In the genomic region with DNA sequence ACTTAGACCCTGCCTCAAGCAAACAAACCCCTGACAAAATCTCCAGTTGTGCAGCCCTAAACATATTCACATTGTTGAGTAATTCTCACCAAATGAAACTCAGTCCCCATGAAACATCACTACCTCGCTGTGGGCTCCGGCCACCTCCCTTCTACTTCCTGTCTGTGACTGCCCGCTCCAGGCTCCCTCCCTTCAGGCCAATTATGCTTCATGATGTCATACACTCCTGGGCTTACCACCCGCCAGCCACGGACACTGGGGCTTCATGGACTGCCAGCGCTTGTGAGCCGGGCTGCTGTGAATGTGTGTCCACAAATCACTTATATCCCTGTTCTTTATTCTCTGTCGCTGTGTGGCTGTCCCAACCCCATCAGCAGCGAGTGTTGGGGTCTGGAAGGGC, we compare ENCODE assay signal across 8 mouse cellular contexts. TPM values are rescaled to one million over a fixed set of nuclear protein-coding genes. Genes with fewer than 3 reads are reported as not detected.
DNase-seq lines count a peak whose midpoint lies in the region; ATAC-seq and TF ChIP-seq lines count a peak whose summit lies in the region.

No protein-coding gene starts in this region.

- no peak overlapping the region for H3K4me2 ChIP-seq in forebrain, embryonic 15.5 days (replicated peaks)
- peak overlapping the region; percentile 14; the same call in 1 of the 2 replicates for H3K4me2 ChIP-seq in heart, embryonic 15.5 days
- peak overlapping the region; percentile 13; the same call in 1 of the 2 replicates for H3K4me2 ChIP-seq in liver, embryonic 12.5 days
- 0 out of 2 replicates have a peak overlapping the region, but pooled peaks have one; percentile 10 for H3K4me2 ChIP-seq in stomach, embryonic 14.5 days (replicated peaks; ENCODE audit: low read depth, low read length)

- no peak for TF ChIP-seq POLR2A in brain, embryonic 14.5 days (IDR thresholded peaks at IDR 0.05; ENCODE audit: borderline replicate concordance, extremely low read depth, insufficient read depth, insufficient read length, poor library complexity, severe bottlenecking)

- no peak overlapping the region for H3K9ac ChIP-seq in forebrain, embryonic 15.5 days (replicated peaks)
- no peak overlapping the region for H3K9ac ChIP-seq in heart, embryonic 15.5 days
- no peak overlapping the region for H3K9ac ChIP-seq in liver, embryonic 12.5 days
- H3K9ac ChIP-seq in stomach, embryonic 14.5 days (replicated peaks; ENCODE audit: low read depth, low read length) = no peak overlapping the region

- no peak for ATAC-seq in forebrain, embryonic 15.5 days (replicated peaks)
- ATAC-seq in heart, embryonic 15.5 days (replicated peaks; ENCODE audit: insufficient number of reproducible peaks, insufficient read depth, low FRiP score, low read depth) = peak; percentile 72
- ATAC-seq in liver, embryonic 12.5 days = no peak
- peak; percentile 34; the same call in 1 of the 2 replicates for ATAC-seq in stomach, embryonic 14.5 days (ENCODE audit: insufficient number of reproducible peaks, insufficient read depth, low FRiP score, low read depth)

- no peaks in the 10 kb centered on the region for H3K9me3 ChIP-seq in forebrain, embryonic 10.5 days
- H3K9me3 ChIP-seq in forebrain, embryonic 15.5 days = no peaks in the 10 kb centered on the region
- no peaks in the 10 kb centered on the region for H3K9me3 ChIP-seq in heart, embryonic 15.5 days (replicated peaks)
- H3K9me3 ChIP-seq in liver, embryonic 12.5 days (replicated peaks) = no peaks in the 10 kb centered on the region
- no peaks in the 10 kb centered on the region for H3K9me3 ChIP-seq in stomach, embryonic 14.5 days (ENCODE audit: control insufficient read depth, low read depth, low read length)

- TF ChIP-seq CTCF in brain, embryonic 14.5 days (IDR thresholded peaks at IDR 0.05; ENCODE audit: borderline replicate concordance, extremely low read depth, insufficient read depth, insufficient read length) = no peak

- no peaks in the 10 kb centered on the region for H3K36me3 ChIP-seq in forebrain, embryonic 10.5 days (replicated peaks)
- no peaks in the 10 kb centered on the region for H3K36me3 ChIP-seq in forebrain, embryonic 15.5 days
- H3K36me3 ChIP-seq in heart, embryonic 15.5 days = no peaks in the 10 kb centered on the region
- H3K36me3 ChIP-seq in liver, embryonic 12.5 days = no peaks in the 10 kb centered on the region
- no peaks in the 10 kb centered on the region for H3K36me3 ChIP-seq in stomach, embryonic 14.5 days (ENCODE audit: control insufficient read depth, insufficient read depth, low read length)

- DNase-seq in forebrain, embryonic 10.5 days (ENCODE audit: extremely low spot score, low spot score) = no peak
- peak; percentile 21 for DNase-seq in brain, embryonic 14.5 days (ENCODE audit: low read depth)
- DNase-seq in testis, postnatal 14 days (ENCODE audit: low spot score) = no peak
- no peak for DNase-seq in left cerebral cortex, adult 11 months (ENCODE audit: low spot score)

- H3K27me3 ChIP-seq in forebrain, embryonic 10.5 days (ENCODE audit: poor library complexity, severe bottlenecking) = peaks cover 4% of the 10 kb centered on the region; the same call in 1 of the 2 replicates
- H3K27me3 ChIP-seq in forebrain, embryonic 15.5 days = no peaks in the 10 kb centered on the region
- 0 out of 2 replicates have a peak, but pooled peaks cover 5% of the 10 kb centered on the region for H3K27me3 ChIP-seq in heart, embryonic 15.5 days
- H3K27me3 ChIP-seq in liver, embryonic 12.5 days (replicated peaks) = no peaks in the 10 kb centered on the region
- no peaks in the 10 kb centered on the region for H3K27me3 ChIP-seq in stomach, embryonic 14.5 days (ENCODE audit: control insufficient read depth, insufficient read depth, low read length)

- peaks cover 15% of the 10 kb centered on the region for H3K4me1 ChIP-seq in forebrain, embryonic 10.5 days
- H3K4me1 ChIP-seq in forebrain, embryonic 15.5 days = no peaks in the 10 kb centered on the region
- H3K4me1 ChIP-seq in heart, embryonic 15.5 days (replicated peaks) = peaks cover 23% of the 10 kb centered on the region
- peaks cover 38% of the 10 kb centered on the region for H3K4me1 ChIP-seq in liver, embryonic 12.5 days
- 0 out of 2 replicates have a peak, but pooled peaks cover 11% of the 10 kb centered on the region for H3K4me1 ChIP-seq in stomach, embryonic 14.5 days (ENCODE audit: control insufficient read depth, insufficient read depth, low read length)

- peak overlapping the region; percentile 6; the same call in 1 of the 2 replicates for H3K4me3 ChIP-seq in forebrain, embryonic 10.5 days
- H3K4me3 ChIP-seq in forebrain, embryonic 15.5 days = no peak overlapping the region
- no peak overlapping the region for H3K4me3 ChIP-seq in heart, embryonic 15.5 days
- H3K4me3 ChIP-seq in liver, embryonic 12.5 days = no peak overlapping the region
- no peak overlapping the region for H3K4me3 ChIP-seq in stomach, embryonic 14.5 days (ENCODE audit: low read depth, low read length)

- WGBS in forebrain, embryonic 10.5 days = 64% methylated on average over 9 of the region's 9 CpGs
- WGBS in forebrain, embryonic 15.5 days = 56% methylated on average over 9 of the region's 9 CpGs
- WGBS in heart, embryonic 15.5 days = 23% methylated on average over 9 of the region's 9 CpGs
- WGBS in liver, embryonic 12.5 days (ENCODE audit: insufficient replicate concordance) = 33% methylated on average over 9 of the region's 9 CpGs
- WGBS in stomach, embryonic 14.5 days = 39% methylated on average over 9 of the region's 9 CpGs

- H3K27ac ChIP-seq in forebrain, embryonic 10.5 days = no peak overlapping the region
- H3K27ac ChIP-seq in forebrain, embryonic 15.5 days (replicated peaks) = no peak overlapping the region
- peak overlapping the region; percentile 30; the same call in 1 of the 2 replicates for H3K27ac ChIP-seq in heart, embryonic 15.5 days
- H3K27ac ChIP-seq in liver, embryonic 12.5 days = peak overlapping the region; percentile 78; the same call in 1 of the 2 replicates
- no peak overlapping the region for H3K27ac ChIP-seq in stomach, embryonic 14.5 days (ENCODE audit: low read length)

RNA-seq across cellular contexts. Expression of a gene that starts 10.8 kb away (rescaled TPM):
- polyA plus RNA-seq in forebrain, embryonic 10.5 days (2016; fragmentation: Nextera tagmentation; extraction: Ambion mirVana) = 0.07 and 0.16 TPM in 2 replicates
- 0.09 TPM in 2 replicates for polyA plus RNA-seq in forebrain, embryonic 15.5 days (2015; fragmentation: Nextera tagmentation; extraction: Ambion mirVana)
- 0.32 and 0.36 TPM in 2 replicates for polyA plus RNA-seq in brain, embryonic 14.5 days (2012; rRNA removed)
- 2.7 and 2.8 TPM in 2 replicates for polyA plus RNA-seq in heart, embryonic 15.5 days (2015; fragmentation: Nextera tagmentation; extraction: Ambion mirVana)
- polyA plus RNA-seq in liver, embryonic 12.5 days (2016; fragmentation: Nextera tagmentation; extraction: Ambion mirVana) = 8.5 and 9.6 TPM in 2 replicates
- polyA plus RNA-seq in stomach, embryonic 14.5 days (2014; fragmentation: Nextera tagmentation; extraction: Ambion mirVana) = 1.2 and 1.9 TPM in 2 replicates

RNA-seq across cellular contexts. Expression of a gene that starts 28.1 kb away (rescaled TPM):
- polyA plus RNA-seq in forebrain, embryonic 10.5 days (2016; fragmentation: Nextera tagmentation; extraction: Ambion mirVana) = 69.3 and 71.6 TPM in 2 replicates
- 27.0 and 32.9 TPM in 2 replicates for polyA plus RNA-seq in forebrain, embryonic 15.5 days (2015; fragmentation: Nextera tagmentation; extraction: Ambion mirVana)
- polyA plus RNA-seq in brain, embryonic 14.5 days (2012; rRNA removed) = 40.6 and 57.3 TPM in 2 replicates
- 32.1 and 45.0 TPM in 2 replicates for polyA plus RNA-seq in heart, embryonic 15.5 days (2015; fragmentation: Nextera tagmentation; extraction: Ambion mirVana)
- polyA plus RNA-seq in liver, embryonic 12.5 days (2016; fragmentation: Nextera tagmentation; extraction: Ambion mirVana) = 47.0 and 54.9 TPM in 2 replicates
- polyA plus RNA-seq in stomach, embryonic 14.5 days (2014; fragmentation: Nextera tagmentation; extraction: Ambion mirVana) = 66.5 and 75.1 TPM in 2 replicates

RNA-seq across cellular contexts. Expression of a gene that starts 29.8 kb away (rescaled TPM):
- polyA plus RNA-seq in forebrain, embryonic 10.5 days (2016; fragmentation: Nextera tagmentation; extraction: Ambion mirVana) = 205 and 212 TPM in 2 replicates
- 242 and 245 TPM in 2 replicates for polyA plus RNA-seq in forebrain, embryonic 15.5 days (2015; fragmentation: Nextera tagmentation; extraction: Ambion mirVana)
- polyA plus RNA-seq in brain, embryonic 14.5 days (2012; rRNA removed) = 204 and 253 TPM in 2 replicates
- 119 and 143 TPM in 2 replicates for polyA plus RNA-seq in heart, embryonic 15.5 days (2015; fragmentation: Nextera tagmentation; extraction: Ambion mirVana)
- polyA plus RNA-seq in liver, embryonic 12.5 days (2016; fragmentation: Nextera tagmentation; extraction: Ambion mirVana) = 60.4 and 61.8 TPM in 2 replicates
- polyA plus RNA-seq in stomach, embryonic 14.5 days (2014; fragmentation: Nextera tagmentation; extraction: Ambion mirVana) = 229 and 239 TPM in 2 replicates

RNA-seq across cellular contexts. Expression of a gene that starts 31.2 kb away (rescaled TPM):
- polyA plus RNA-seq in forebrain, embryonic 10.5 days (2016; fragmentation: Nextera tagmentation; extraction: Ambion mirVana) = not detected in 2 replicates
- 0.23 TPM in 1 of 2 replicates, not detected in the other for polyA plus RNA-seq in forebrain, embryonic 15.5 days (2015; fragmentation: Nextera tagmentation; extraction: Ambion mirVana)
- polyA plus RNA-seq in brain, embryonic 14.5 days (2012; rRNA removed) = not detected in 2 replicates
- polyA plus RNA-seq in heart, embryonic 15.5 days (2015; fragmentation: Nextera tagmentation; extraction: Ambion mirVana) = 0.50 and 7.6 TPM in 2 replicates
- not detected in 2 replicates for polyA plus RNA-seq in liver, embryonic 12.5 days (2016; fragmentation: Nextera tagmentation; extraction: Ambion mirVana)
- not detected in 2 replicates for polyA plus RNA-seq in stomach, embryonic 14.5 days (2014; fragmentation: Nextera tagmentation; extraction: Ambion mirVana)

RNA-seq across cellular contexts. Expression of a gene that starts 35.3 kb away (rescaled TPM):
- 211 and 215 TPM in 2 replicates for polyA plus RNA-seq in forebrain, embryonic 10.5 days (2016; fragmentation: Nextera tagmentation; extraction: Ambion mirVana)
- polyA plus RNA-seq in forebrain, embryonic 15.5 days (2015; fragmentation: Nextera tagmentation; extraction: Ambion mirVana) = 111 and 113 TPM in 2 replicates
- polyA plus RNA-seq in brain, embryonic 14.5 days (2012; rRNA removed) = 96.3 and 107 TPM in 2 replicates
- polyA plus RNA-seq in heart, embryonic 15.5 days (2015; fragmentation: Nextera tagmentation; extraction: Ambion mirVana) = 203 and 218 TPM in 2 replicates
- 161 and 166 TPM in 2 replicates for polyA plus RNA-seq in liver, embryonic 12.5 days (2016; fragmentation: Nextera tagmentation; extraction: Ambion mirVana)
- polyA plus RNA-seq in stomach, embryonic 14.5 days (2014; fragmentation: Nextera tagmentation; extraction: Ambion mirVana) = 150 and 153 TPM in 2 replicates

Comparison
In these comparisons a context has a peak if more than half of its experiments do, and no peak if none do; other contexts are left out.
1. H3K27ac ChIP-seq: peak in heart, embryonic 15.5 days (single experiment) and liver, embryonic 12.5 days (single experiment); none in forebrain, embryonic 10.5 days (single experiment), forebrain, embryonic 15.5 days (single experiment) and stomach, embryonic 14.5 days (single experiment).
2. ATAC-seq: peak in heart, embryonic 15.5 days (single experiment) and stomach, embryonic 14.5 days (single experiment); none in forebrain, embryonic 15.5 days (single experiment) and liver, embryonic 12.5 days (single experiment).